Mouse (Mus musculus): ENCODE measurements around the gene Fam57b.

The Fam57b gene

GRCm38 (mm10) chr7:126793456-126794270 lies 3.8 kb upstream of the Fam57b start:
- H3K4me1 ChIP-seq (replicated peaks; ENCODE audit: low read depth, low read length), result peaks cover 72% of the 10 kb centered on the region
- peaks cover 73% of the 10 kb centered on the region for H3K36me3 ChIP-seq (ENCODE audit: insufficient read depth, low read length)
- H3K4me3 ChIP-seq (replicated peaks; ENCODE audit: low read length), result peak overlapping the region; percentile 98
- TF ChIP-seq CTCF (conservative IDR thresholded peaks at IDR 0.05; ENCODE audit: low read length) (no peak), POU5F1 (IDR thresholded peaks at IDR 0.05; ENCODE audit: borderline replicate concordance, low read length) (no peak), NANOG (IDR thresholded peaks at IDR 0.05; ENCODE audit: borderline replicate concordance, low read length) (no peak)
- H3K27me3 ChIP-seq (ENCODE audit: insufficient read depth, low read length), result no peaks in the 10 kb centered on the region
- H3K9me3 ChIP-seq (ENCODE audit: low read length), result no peaks in the 10 kb centered on the region

- peaks cover 68% of the 10 kb centered on the region for H3K36me3 ChIP-seq (ENCODE audit: insufficient read depth, low read length)
- no peaks in the 10 kb centered on the region for H3K27me3 ChIP-seq (ENCODE audit: insufficient read depth, low read length)
- H3K4me3 ChIP-seq (replicated peaks; ENCODE audit: low read length), result no peak overlapping the region
- no peaks in the 10 kb centered on the region for H3K9me3 ChIP-seq (ENCODE audit: low read length)
- H3K4me1 ChIP-seq (replicated peaks; ENCODE audit: low read depth, low read length), result peaks cover 66% of the 10 kb centered on the region
- TF ChIP-seq POU5F1 (IDR thresholded peaks at IDR 0.05; ENCODE audit: borderline replicate concordance, low read length) (no peak), NANOG (IDR thresholded peaks at IDR 0.05; ENCODE audit: borderline replicate concordance, low read length) (no peak), CTCF (conservative IDR thresholded peaks at IDR 0.05; ENCODE audit: low read length) (no peak)
Measured at GRCm38 (mm10) chr7:126794271-126794605, 3.2 kb upstream of the Fam57b start.

- peaks cover 55% of the 10 kb centered on the region for H3K36me3 ChIP-seq (ENCODE audit: insufficient read depth, low read length)
- H3K9me3 ChIP-seq (ENCODE audit: low read length), result no peaks in the 10 kb centered on the region
- H3K27me3 ChIP-seq (ENCODE audit: insufficient read depth, low read length), result no peaks in the 10 kb centered on the region
- H3K4me1 ChIP-seq (replicated peaks; ENCODE audit: low read depth, low read length), result peaks cover 60% of the 10 kb centered on the region
- peak overlapping the region; percentile 99 for H3K4me3 ChIP-seq (replicated peaks; ENCODE audit: low read length)
- TF ChIP-seq NANOG (IDR thresholded peaks at IDR 0.05; ENCODE audit: borderline replicate concordance, low read length) (no peak), POU5F1 (IDR thresholded peaks at IDR 0.05; ENCODE audit: borderline replicate concordance, low read length) (no peak), CTCF (conservative IDR thresholded peaks at IDR 0.05; ENCODE audit: low read length) (no peak)
Measured at GRCm38 (mm10) chr7:126795387-126796317, 1.8 kb upstream of the Fam57b start.

GRCm38 (mm10) chr7:126796350-126796932 lies 1.0 kb upstream of the Fam57b start:
- Histone ChIP-seq H3K4me3 (replicated peaks; ENCODE audit: low read length) (peak overlapping the region; percentile 99), H3K9me3 (ENCODE audit: low read length) (no peaks in the 10 kb centered on the region), H3K36me3 (ENCODE audit: insufficient read depth, low read length) (peaks cover 50% of the 10 kb centered on the region), H3K27me3 (ENCODE audit: insufficient read depth, low read length) (no peaks in the 10 kb centered on the region), H3K4me1 (replicated peaks; ENCODE audit: low read depth, low read length) (peaks cover 61% of the 10 kb centered on the region)
- TF ChIP-seq CTCF (conservative IDR thresholded peaks at IDR 0.05; ENCODE audit: low read length) (peak; percentile 14; the same call in 1 of the 2 replicates), POU5F1 (IDR thresholded peaks at IDR 0.05; ENCODE audit: borderline replicate concordance, low read length) (no peak)

- Histone ChIP-seq H3K9me3 (ENCODE audit: low read length) (no peaks in the 10 kb centered on the region), H3K36me3 (ENCODE audit: insufficient read depth, low read length) (peaks cover 66% of the 10 kb centered on the region), H3K27me3 (ENCODE audit: insufficient read depth, low read length) (no peaks in the 10 kb centered on the region), H3K4me1 (replicated peaks; ENCODE audit: low read depth, low read length) (peaks cover 66% of the 10 kb centered on the region), H3K4me3 (replicated peaks; ENCODE audit: low read length) (peak overlapping the region; percentile 99)
- TF ChIP-seq CTCF (conservative IDR thresholded peaks at IDR 0.05; ENCODE audit: low read length) (no peak), NANOG (IDR thresholded peaks at IDR 0.05; ENCODE audit: borderline replicate concordance, low read length) (no peak), POU5F1 (IDR thresholded peaks at IDR 0.05; ENCODE audit: borderline replicate concordance, low read length) (no peak)
Measured at GRCm38 (mm10) chr7:126798127-126799049, 920 bp downstream of the Fam57b start.

- peaks cover 68% of the 10 kb centered on the region for H3K36me3 ChIP-seq (ENCODE audit: insufficient read depth, low read length)
- peaks cover 59% of the 10 kb centered on the region for H3K4me1 ChIP-seq (replicated peaks; ENCODE audit: low read depth, low read length)
- TF ChIP-seq NANOG (IDR thresholded peaks at IDR 0.05; ENCODE audit: borderline replicate concordance, low read length) (no peak), POU5F1 (IDR thresholded peaks at IDR 0.05; ENCODE audit: borderline replicate concordance, low read length) (no peak), CTCF (conservative IDR thresholded peaks at IDR 0.05; ENCODE audit: low read length) (no peak)
- peak overlapping the region; percentile 99 for H3K4me3 ChIP-seq (replicated peaks; ENCODE audit: low read length)
- no peaks in the 10 kb centered on the region for H3K9me3 ChIP-seq (ENCODE audit: low read length)
- H3K27me3 ChIP-seq (ENCODE audit: insufficient read depth, low read length), result no peaks in the 10 kb centered on the region
Measured at GRCm38 (mm10) chr7:126799050-126799467, 1.6 kb downstream of the Fam57b start.

- Histone ChIP-seq H3K9me3 (ENCODE audit: low read length) (no peaks in the 10 kb centered on the region), H3K4me1 (replicated peaks; ENCODE audit: low read depth, low read length) (peaks cover 54% of the 10 kb centered on the region), H3K27me3 (ENCODE audit: insufficient read depth, low read length) (no peaks in the 10 kb centered on the region), H3K4me3 (replicated peaks; ENCODE audit: low read length) (peak overlapping the region; percentile 87), H3K36me3 (ENCODE audit: insufficient read depth, low read length) (peaks cover 68% of the 10 kb centered on the region)
- no peak for TF ChIP-seq POU5F1 (IDR thresholded peaks at IDR 0.05; ENCODE audit: borderline replicate concordance, low read length)
Measured at GRCm38 (mm10) chr7:126799468-126800268, 2.2 kb downstream of the Fam57b start.

All from E14TG2a.4 (cell line).